Mouse (Mus musculus) stomach, postnatal 0 days (tissue): Measurements from ENCODE around the gene Myo15b.

ENCODE experiments used
- CTCF ChIP-seq: IDR thresholded peaks from 2 replicates; pipeline ENCODE4 v1.5.1; 2016; ENCODE audit warnings: antibody characterized with exemption, low read depth, mild to moderate bottlenecking, moderate library complexity
- EP300 ChIP-seq: optimal IDR thresholded peaks from 2 replicates; pipeline ENCODE3; 2016; ENCODE audit warnings: antibody characterized with exemption

DNA sequence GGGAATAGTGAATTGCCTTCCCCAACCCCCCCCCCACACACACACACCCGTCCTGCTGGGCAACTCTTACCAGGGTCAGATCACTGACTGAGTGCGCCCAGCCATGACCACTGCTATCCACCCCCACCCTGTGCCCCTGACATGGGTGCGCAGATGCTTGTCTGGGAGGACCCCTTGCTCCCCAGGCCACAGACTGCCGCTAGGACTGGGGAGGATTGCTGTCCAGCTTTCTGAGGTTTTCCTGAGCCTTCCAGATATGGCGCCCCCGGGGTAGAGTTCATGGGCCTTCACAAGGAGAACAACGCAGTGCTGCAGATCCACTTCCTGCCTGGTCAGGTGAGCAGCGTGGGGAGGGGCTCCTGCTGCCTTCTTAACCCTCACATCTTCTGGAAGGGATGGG lies 14.0 kb upstream of the Myo15b start:
- TF ChIP-seq CTCF: no peak
- TF ChIP-seq EP300: no peak
